Mouse (Mus musculus): ENCODE data around the gene Gck.

DNA sequence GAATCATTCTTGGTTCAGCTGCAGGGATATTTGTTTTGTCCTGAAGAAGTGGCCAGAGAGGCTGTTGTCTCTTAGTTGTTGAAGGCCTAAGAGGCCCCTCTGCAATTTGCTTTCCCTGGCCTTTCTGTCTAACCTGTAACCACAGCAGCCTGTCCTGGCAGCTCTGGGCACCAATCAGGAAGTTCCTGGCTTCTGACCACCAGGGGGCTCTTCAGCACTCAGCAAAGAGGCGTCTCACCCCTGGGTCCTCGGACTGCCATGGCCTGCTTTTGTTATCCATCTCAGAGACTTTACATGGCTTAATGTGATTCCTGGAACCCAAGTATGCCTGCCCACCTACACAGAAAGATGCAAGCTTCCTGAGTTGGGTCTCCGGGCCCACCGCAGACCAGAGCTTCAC lies 41.0 kb upstream of the Gck start:
- TF ChIP-seq POLR2A (IDR thresholded peaks at IDR 0.05; ENCODE audit: low read depth, low read length), result no peak
- TF ChIP-seq CTCF (IDR thresholded peaks at IDR 0.05; ENCODE audit: extremely low read depth, insufficient read depth, insufficient read length, insufficient replicate concordance), result peak; percentile 78
